In the genomic region with DNA sequence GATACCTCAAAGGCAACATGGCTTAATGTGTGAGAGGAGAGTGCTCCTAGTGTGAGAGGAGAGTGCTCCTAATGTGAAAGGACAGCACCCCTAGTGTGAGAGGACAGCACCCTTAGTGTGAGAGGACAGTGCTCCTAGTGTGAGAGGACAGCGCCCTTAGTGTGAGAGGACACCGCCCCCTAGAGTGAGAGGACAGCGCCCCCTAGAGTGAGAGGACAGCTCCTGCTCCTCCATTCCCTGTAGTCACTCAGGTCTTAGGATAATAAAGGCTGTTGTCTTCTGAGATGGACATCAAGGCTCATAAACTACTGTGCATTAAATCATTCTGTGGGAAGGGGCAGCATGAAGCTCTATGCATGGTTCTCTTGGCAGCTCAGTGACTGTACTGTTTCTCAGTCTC, we compare ENCODE assay signal across 9 mouse cellular contexts. TPM values are rescaled to one million over a fixed set of nuclear protein-coding genes. Genes with fewer than 3 reads are reported as not detected.
A peak's percentile ranks its signal among the peaks of the same experiment; 100 is the strongest.
DNase-seq lines count a peak whose midpoint lies in the region; ATAC-seq and TF ChIP-seq lines count a peak whose summit lies in the region.
"Had no signal": no experiment of that assay in that cellular context is flagged by ENCODE, and none has a peak within 500 bp of the region (broad histone marks: within the 10 kb centered on the region; RNA-seq: fewer than 3 reads in every experiment).

No protein-coding gene starts in this region.

- DNase-seq in forebrain, postnatal 0 days: no peak
- no peak for DNase-seq in forebrain, embryonic 14.5 days (ENCODE audit: low spot score)
- DNase-seq in B cell, adult 2 months: peak; percentile 28 to 34
- DNase-seq in adrenal gland, postnatal 36 days: peak; percentile 37 to 64
- peak; percentile 55 to 77 for DNase-seq in heart, postnatal 14 days
- peak; percentile 55 for DNase-seq in lung, postnatal 36 days
- no peak for DNase-seq in frontal cortex, postnatal 25 days (ENCODE audit: low spot score in 2 of 2)

- WGBS in forebrain, postnatal 0 days: 16% methylated on average over 3 of the region's 3 CpGs
- WGBS in forebrain, embryonic 14.5 days: 19% methylated on average over 3 of the region's 3 CpGs
- WGBS in midbrain, embryonic 15.5 days: 16% methylated on average over 3 of the region's 3 CpGs

- intact Hi-C loops in heart, postnatal 14 days (cut with DNase I): no loop called here

- no peak overlapping the region for H3K9ac ChIP-seq in forebrain, postnatal 0 days
- no peak overlapping the region for H3K9ac ChIP-seq in forebrain, embryonic 14.5 days (ENCODE audit: low read length)
- no peak overlapping the region for H3K9ac ChIP-seq in midbrain, embryonic 15.5 days

- no peak overlapping the region for H3K4me2 ChIP-seq in forebrain, postnatal 0 days (ENCODE audit: low read depth)
- no peak overlapping the region for H3K4me2 ChIP-seq in forebrain, embryonic 14.5 days (ENCODE audit: low read length)
- H3K4me2 ChIP-seq in midbrain, embryonic 15.5 days: no peak overlapping the region

- no peaks in the 10 kb centered on the region for H3K9me3 ChIP-seq in forebrain, postnatal 0 days (ENCODE audit: low read length)
- H3K9me3 ChIP-seq in forebrain, embryonic 14.5 days (replicated peaks; ENCODE audit: control insufficient read depth, low read length): no peaks in the 10 kb centered on the region
- H3K9me3 ChIP-seq in midbrain, embryonic 15.5 days: no peaks in the 10 kb centered on the region

- 0 out of 2 replicates have a peak, but pooled peaks have one; percentile 20 for ATAC-seq in forebrain, postnatal 0 days
- no peak for ATAC-seq in forebrain, embryonic 14.5 days
- ATAC-seq in midbrain, embryonic 15.5 days (replicated peaks): no peak

- H3K36me3 ChIP-seq in forebrain, postnatal 0 days (ENCODE audit: insufficient read depth): no peaks in the 10 kb centered on the region
- H3K36me3 ChIP-seq in forebrain, embryonic 14.5 days (ENCODE audit: control insufficient read depth, insufficient read depth, low read length): no peaks in the 10 kb centered on the region
- H3K36me3 ChIP-seq in midbrain, embryonic 15.5 days (replicated peaks): no peaks in the 10 kb centered on the region

- no peaks in the 10 kb centered on the region for H3K4me1 ChIP-seq in forebrain, postnatal 0 days (ENCODE audit: insufficient read depth)
- H3K4me1 ChIP-seq in forebrain, embryonic 14.5 days (ENCODE audit: control insufficient read depth, insufficient read depth, low read length): no peaks in the 10 kb centered on the region
- H3K4me1 ChIP-seq in midbrain, embryonic 15.5 days: no peaks in the 10 kb centered on the region

- H3K4me3 ChIP-seq in forebrain, postnatal 0 days (ENCODE audit: low read depth, low read length): no peak overlapping the region
- H3K4me3 ChIP-seq in forebrain, embryonic 14.5 days (ENCODE audit: low read depth, low read length): no peak overlapping the region
- no peak overlapping the region for H3K4me3 ChIP-seq in midbrain, embryonic 15.5 days

- no peak overlapping the region for H3K27ac ChIP-seq in forebrain, postnatal 0 days (ENCODE audit: low read depth, low read length)
- no peak overlapping the region for H3K27ac ChIP-seq in forebrain, embryonic 14.5 days (ENCODE audit: low read depth, low read length)
- no peak overlapping the region for H3K27ac ChIP-seq in midbrain, embryonic 15.5 days

- peak; percentile 59 for TF ChIP-seq CTCF in forebrain, postnatal 0 days (IDR thresholded peaks at IDR 0.05; ENCODE audit: low read depth)

- H3K27me3 ChIP-seq in forebrain, postnatal 0 days (ENCODE audit: insufficient read depth, low read length): no peaks in the 10 kb centered on the region
- H3K27me3 ChIP-seq in forebrain, embryonic 14.5 days (replicated peaks; ENCODE audit: control insufficient read depth, insufficient read depth, low read length): no peaks in the 10 kb centered on the region
- no peaks in the 10 kb centered on the region for H3K27me3 ChIP-seq in midbrain, embryonic 15.5 days (replicated peaks)

RNA-seq across cellular contexts. Expression of gene Itga7, which starts 12.1 kb away (rescaled TPM):
- 7.7 and 12.7 TPM in 2 replicates for total RNA-seq in forebrain, postnatal 0 days (2014; rRNA removed)
- 5.8 and 7.7 TPM in 2 replicates for polyA plus RNA-seq in forebrain, postnatal 0 days (2015; fragmentation: Nextera tagmentation; extraction: Ambion mirVana)
- polyA plus RNA-seq in forebrain, embryonic 14.5 days (2014; fragmentation: Nextera tagmentation; extraction: Ambion mirVana): 1.3 and 1.8 TPM in 2 replicates
- total RNA-seq in adrenal gland, postnatal 36 days (2021): 10 to 100 TPM; 10.4 to 16.0 TPM
- 100 to 1,000 TPM; 163 to 167 TPM for total RNA-seq in heart, postnatal 14 days (2021)
- 5.1 and 5.5 TPM in 2 replicates for polyA plus RNA-seq in midbrain, embryonic 15.5 days (2015; fragmentation: Nextera tagmentation; extraction: Ambion mirVana)

RNA-seq across cellular contexts. Expression of gene Mettl7b, which starts 15.1 kb away (rescaled TPM):
- total RNA-seq in forebrain, postnatal 0 days (2014; rRNA removed): not detected in 2 replicates
- not detected in 2 replicates for polyA plus RNA-seq in forebrain, postnatal 0 days (2015; fragmentation: Nextera tagmentation; extraction: Ambion mirVana)
- polyA plus RNA-seq in forebrain, embryonic 14.5 days (2014; fragmentation: Nextera tagmentation; extraction: Ambion mirVana): not detected in 2 replicates
- under 1 TPM; 0.30 to 0.76 TPM for total RNA-seq in adrenal gland, postnatal 36 days (2021)
- total RNA-seq in heart, postnatal 14 days (2021): not detected
- polyA plus RNA-seq in midbrain, embryonic 15.5 days (2015; fragmentation: Nextera tagmentation; extraction: Ambion mirVana): not detected in 2 replicates
- total RNA-seq: layer of hippocampus, postnatal 36 days had no signal

RNA-seq across cellular contexts. Expression of gene Bloc1s1, which starts 21.8 kb away (rescaled TPM):
- 120 and 149 TPM in 2 replicates for total RNA-seq in forebrain, postnatal 0 days (2014; rRNA removed)
- polyA plus RNA-seq in forebrain, postnatal 0 days (2015; fragmentation: Nextera tagmentation; extraction: Ambion mirVana): 246 and 305 TPM in 2 replicates
- polyA plus RNA-seq in forebrain, embryonic 14.5 days (2014; fragmentation: Nextera tagmentation; extraction: Ambion mirVana): 244 and 295 TPM in 2 replicates
- total RNA-seq in adrenal gland, postnatal 36 days (2021): 100 to 1,000 TPM; 187 to 198 TPM
- total RNA-seq in heart, postnatal 14 days (2021): 100 to 1,000 TPM; 177 to 183 TPM
- 259 and 262 TPM in 2 replicates for polyA plus RNA-seq in midbrain, embryonic 15.5 days (2015; fragmentation: Nextera tagmentation; extraction: Ambion mirVana)

RNA-seq across cellular contexts. Expression of gene Rdh5, which starts 23.0 kb away (rescaled TPM):
- total RNA-seq in forebrain, postnatal 0 days (2014; rRNA removed): 4.1 and 5.8 TPM in 2 replicates
- polyA plus RNA-seq in forebrain, postnatal 0 days (2015; fragmentation: Nextera tagmentation; extraction: Ambion mirVana): 6.9 and 10.2 TPM in 2 replicates
- 8.8 and 9.9 TPM in 2 replicates for polyA plus RNA-seq in forebrain, embryonic 14.5 days (2014; fragmentation: Nextera tagmentation; extraction: Ambion mirVana)
- total RNA-seq in adrenal gland, postnatal 36 days (2021): 10 to 100 TPM; 12.0 to 14.0 TPM
- 1 to 10 TPM; 8.6 to 9.5 TPM for total RNA-seq in heart, postnatal 14 days (2021)
- polyA plus RNA-seq in midbrain, embryonic 15.5 days (2015; fragmentation: Nextera tagmentation; extraction: Ambion mirVana): 12.9 and 15.4 TPM in 2 replicates

RNA-seq across cellular contexts. Expression of gene Olfr9, which starts 43.6 kb away (rescaled TPM):
- total RNA-seq in forebrain, postnatal 0 days (2014; rRNA removed): not detected in 2 replicates
- not detected in 2 replicates for polyA plus RNA-seq in forebrain, postnatal 0 days (2015; fragmentation: Nextera tagmentation; extraction: Ambion mirVana)
- polyA plus RNA-seq in forebrain, embryonic 14.5 days (2014; fragmentation: Nextera tagmentation; extraction: Ambion mirVana): not detected in 2 replicates
- total RNA-seq in adrenal gland, postnatal 36 days (2021): not detected
- total RNA-seq in heart, postnatal 14 days (2021): not detected
- not detected in 2 replicates for polyA plus RNA-seq in midbrain, embryonic 15.5 days (2015; fragmentation: Nextera tagmentation; extraction: Ambion mirVana)
- total RNA-seq: layer of hippocampus, postnatal 36 days had no signal

Comparison
In these comparisons a context has a peak if more than half of its experiments do, and no peak if none do; other contexts are left out.
1. DNase-seq: peak in B cell, adult 2 months (2 of 2), adrenal gland, postnatal 36 days (2 of 2), heart, postnatal 14 days (2 of 2) and lung, postnatal 36 days (single experiment); none in forebrain, postnatal 0 days (single experiment), forebrain, embryonic 14.5 days (single experiment) and frontal cortex, postnatal 25 days (0 of 2).
2. RNA of gene Itga7, which starts 12.1 kb away (total RNA-seq): 163 to 167 TPM in heart, postnatal 14 days; 10.4 to 16.0 TPM in adrenal gland, postnatal 36 days and 7.7 to 12.7 TPM in forebrain, postnatal 0 days; every median in the first group is over 4 times any median in the second.